9 mouse cellular contexts compared by ENCODE assay signal in genomic region chr7:28665620-28666579, GRCm38 (mm10). TPM values are rescaled to one million over a fixed set of nuclear protein-coding genes. Genes with fewer than 3 reads are reported as not detected.
DNase-seq lines count a peak whose midpoint lies in the region; ATAC-seq lines count a peak whose summit lies in the region.
"Had no signal": no experiment of that assay in that cellular context is flagged by ENCODE, and none has a peak within 500 bp of the region (broad histone marks: within the 10 kb centered on the region; RNA-seq: fewer than 3 reads in every experiment).

No protein-coding gene starts in this region.

- ATAC-seq in heart, embryonic 14.5 days (ENCODE audit: insufficient number of reproducible peaks, insufficient read depth, low FRiP score, low read depth), result no peak
- ATAC-seq in hindbrain, embryonic 12.5 days (ENCODE audit: low FRiP score), result no peak
- ATAC-seq in midbrain, embryonic 14.5 days (ENCODE audit: low FRiP score, low TSS enrichment), result no peak

- DNase-seq in heart, postnatal 4 days, result no peak
- peak; percentile 26 to 55 for DNase-seq in urinary bladder, adult 18-20 months (ENCODE audit: low spot score in 2 of 2)
- no peak for DNase-seq in urinary bladder, adult 2 months (ENCODE audit: low spot score)
- DNase-seq in midbrain, embryonic 14.5 days, result peak; percentile 41
- peak; percentile 36 for DNase-seq in urinary bladder, postnatal 25 days (ENCODE audit: low spot score)
- no peak for DNase-seq in gastrocnemius, adult 18-20 months (ENCODE audit: low spot score)

- H3K4me3 ChIP-seq in heart, embryonic 14.5 days (ENCODE audit: control insufficient read depth in 1 of 2, insufficient read depth in 1 of 2, low read depth in 1 of 2, low read length in 2 of 2), result no peak overlapping the region
- no peak overlapping the region for H3K4me3 ChIP-seq in hindbrain, embryonic 12.5 days
- no peak overlapping the region for H3K4me3 ChIP-seq in midbrain, embryonic 14.5 days (replicated peaks; ENCODE audit: low read depth, low read length)

- H3K4me1 ChIP-seq in heart, embryonic 14.5 days (ENCODE audit: control insufficient read depth in 2 of 2, insufficient read depth in 2 of 2, low read length in 2 of 2), result no peaks in the 10 kb centered on the region
- H3K4me1 ChIP-seq in hindbrain, embryonic 12.5 days, result peaks cover 9% of the 10 kb centered on the region
- no peaks in the 10 kb centered on the region for H3K4me1 ChIP-seq in midbrain, embryonic 14.5 days (ENCODE audit: control insufficient read depth, insufficient read depth, low read length)

- 27% methylated on average over 15 of the region's 15 CpGs for WGBS in heart, embryonic 14.5 days
- WGBS in hindbrain, embryonic 12.5 days, result 39% methylated on average over 15 of the region's 15 CpGs
- 47% methylated on average over 15 of the region's 15 CpGs for WGBS in midbrain, embryonic 14.5 days

- no peak overlapping the region for H3K9ac ChIP-seq in heart, embryonic 14.5 days (ENCODE audit: low read length)
- H3K9ac ChIP-seq in hindbrain, embryonic 12.5 days, result no peak overlapping the region
- no peak overlapping the region for H3K9ac ChIP-seq in midbrain, embryonic 14.5 days (replicated peaks; ENCODE audit: low read length)

- no peak overlapping the region for H3K27ac ChIP-seq in heart, embryonic 14.5 days (replicated peaks in 1 of 2; ENCODE audit: control insufficient read depth in 1 of 2, insufficient read depth in 1 of 2, low read depth in 2 of 2, low read length in 2 of 2)
- no peak overlapping the region for H3K27ac ChIP-seq in hindbrain, embryonic 12.5 days
- H3K27ac ChIP-seq in midbrain, embryonic 14.5 days (replicated peaks; ENCODE audit: low read depth, low read length), result no peak overlapping the region

- no peaks in the 10 kb centered on the region for H3K36me3 ChIP-seq in heart, embryonic 14.5 days (ENCODE audit: control insufficient read depth, insufficient read depth, low read length)
- H3K36me3 ChIP-seq in hindbrain, embryonic 12.5 days, result no peaks in the 10 kb centered on the region
- no peaks in the 10 kb centered on the region for H3K36me3 ChIP-seq in midbrain, embryonic 14.5 days (ENCODE audit: control insufficient read depth, insufficient read depth, low read length)

- 0 out of 2 replicates have a peak, but pooled peaks cover 6% of the 10 kb centered on the region for H3K27me3 ChIP-seq in heart, embryonic 14.5 days (ENCODE audit: control insufficient read depth, insufficient read depth, low read length)
- no peaks in the 10 kb centered on the region for H3K27me3 ChIP-seq in hindbrain, embryonic 12.5 days
- H3K27me3 ChIP-seq in midbrain, embryonic 14.5 days (ENCODE audit: control insufficient read depth, insufficient read depth, low read length), result no peaks in the 10 kb centered on the region

- H3K9me3 ChIP-seq in heart, embryonic 14.5 days (ENCODE audit: control insufficient read depth, low read length), result no peaks in the 10 kb centered on the region
- H3K9me3 ChIP-seq in hindbrain, embryonic 12.5 days (replicated peaks), result 0 out of 2 replicates have a peak, but pooled peaks cover 3% of the 10 kb centered on the region
- H3K9me3 ChIP-seq in midbrain, embryonic 14.5 days (ENCODE audit: control insufficient read depth, low read length), result no peaks in the 10 kb centered on the region

- peak overlapping the region; percentile 43 for H3K4me2 ChIP-seq in heart, embryonic 14.5 days (ENCODE audit: low read length)
- H3K4me2 ChIP-seq in hindbrain, embryonic 12.5 days (replicated peaks), result peak overlapping the region; percentile 21
- peak overlapping the region; percentile 11; the same call in 1 of the 2 replicates for H3K4me2 ChIP-seq in midbrain, embryonic 14.5 days (ENCODE audit: low read length)

RNA-seq across cellular contexts. Expression of gene Fbxo27, which starts 26.7 kb away (rescaled TPM):
- polyA plus RNA-seq in heart, embryonic 14.5 days (2014; fragmentation: Nextera tagmentation; extraction: Ambion mirVana), result 3.7 and 4.2 TPM in 2 replicates
- total RNA-seq in heart, postnatal 4 days (2021), result 1 to 10 TPM; 2.2 TPM
- polyA plus RNA-seq in urinary bladder, adult 2 months (2012; rRNA removed), result 9.4 and 12.6 TPM in 2 replicates
- polyA plus RNA-seq in hindbrain, embryonic 12.5 days (2016; fragmentation: Nextera tagmentation; extraction: Ambion mirVana), result 7.0 and 8.9 TPM in 2 replicates
- polyA plus RNA-seq in midbrain, embryonic 14.5 days (2014; fragmentation: Nextera tagmentation; extraction: Ambion mirVana), result 7.8 and 10.6 TPM in 2 replicates
- under 1 TPM; 0.34 to 0.76 TPM for total RNA-seq in gastrocnemius, adult 18-20 months (2021)
- total RNA-seq: liver, adult 2 months had no signal

RNA-seq across cellular contexts. Expression of gene Acp7, which starts 34.8 kb away (rescaled TPM):
- polyA plus RNA-seq in heart, embryonic 14.5 days (2014; fragmentation: Nextera tagmentation; extraction: Ambion mirVana), result not detected in 2 replicates
- not detected for total RNA-seq in heart, postnatal 4 days (2021)
- not detected in 2 replicates for polyA plus RNA-seq in urinary bladder, adult 2 months (2012; rRNA removed)
- 0.12 TPM in 1 of 2 replicates, not detected in the other for polyA plus RNA-seq in hindbrain, embryonic 12.5 days (2016; fragmentation: Nextera tagmentation; extraction: Ambion mirVana)
- not detected in 2 replicates for polyA plus RNA-seq in midbrain, embryonic 14.5 days (2014; fragmentation: Nextera tagmentation; extraction: Ambion mirVana)
- total RNA-seq in gastrocnemius, adult 18-20 months (2021), result not detected
- total RNA-seq: liver, adult 2 months had no signal
- polyA plus RNA-seq: liver, adult 2 months had no signal

RNA-seq across cellular contexts. Expression of gene Fbxo17, which starts 50.7 kb away (rescaled TPM):
- polyA plus RNA-seq in heart, embryonic 14.5 days (2014; fragmentation: Nextera tagmentation; extraction: Ambion mirVana), result 8.0 and 8.6 TPM in 2 replicates
- 1 to 10 TPM; 2.6 to 4.2 TPM for total RNA-seq in heart, postnatal 4 days (2021)
- 6.1 and 6.8 TPM in 2 replicates for polyA plus RNA-seq in urinary bladder, adult 2 months (2012; rRNA removed)
- polyA plus RNA-seq in hindbrain, embryonic 12.5 days (2016; fragmentation: Nextera tagmentation; extraction: Ambion mirVana), result 8.5 and 11.1 TPM in 2 replicates
- 1.6 and 2.9 TPM in 2 replicates for polyA plus RNA-seq in midbrain, embryonic 14.5 days (2014; fragmentation: Nextera tagmentation; extraction: Ambion mirVana)
- 1 to 10 TPM; 3.5 to 3.8 TPM for total RNA-seq in gastrocnemius, adult 18-20 months (2021)

Comparison
In these comparisons a context has a peak if more than half of its experiments do, and no peak if none do; other contexts are left out.
1. DNase-seq: peak in urinary bladder, adult 18-20 months (2 of 2), midbrain, embryonic 14.5 days (single experiment) and urinary bladder, postnatal 25 days (single experiment); none in heart, postnatal 4 days (single experiment), urinary bladder, adult 2 months (single experiment) and gastrocnemius, adult 18-20 months (single experiment).
2. Peak in every context shown above with its lines, with median percentiles within 50 percentile points of each other: H3K4me2 ChIP-seq.